Mouse (Mus musculus) liver, adult 2 months (tissue): ENCODE measurements at regions not wholly inside any gene's neighbourhood (a gene's known extent, or its start where the extent isn't known, plus 50 kb on each side); places are given as distances from the start of the nearest gene placed in this dataset.

ENCODE experiments used
- DNase-seq: peaks from one replicate; pipeline ENCODE4 v3.0.0-alpha.2; 2011; ENCODE audit warnings: low read depth, low spot score; ENCODE audit errors: extremely low read depth
- H3K27ac ChIP-seq: fragments of 200-500 bp; replicated peaks from 2 replicates; pipeline ENCODE4 v1.5.1; 2012; ENCODE audit warnings: low read depth, mild to moderate bottlenecking, control low read depth, inconsistent platforms, low read length; ENCODE audit not compliant: insufficient read depth
- H3K27me3 ChIP-seq: fragments of 200-500 bp; 2 replicates; pipeline ENCODE4 v1.6.1; 2012; ENCODE audit warnings: mild to moderate bottlenecking, moderate library complexity, low read length, inconsistent platforms; ENCODE audit not compliant: control insufficient read depth, insufficient read depth
- H3K36me3 ChIP-seq: fragments of 200-500 bp; 2 replicates; pipeline ENCODE4 v1.6.1; 2012; ENCODE audit warnings: low read length, inconsistent platforms; ENCODE audit not compliant: control insufficient read depth, insufficient read depth
- H3K4me1 ChIP-seq: fragments of 200-500 bp; 2 replicates; pipeline ENCODE4 v1.6.1; 2011; ENCODE audit warnings: low read length; ENCODE audit not compliant: control insufficient read depth, insufficient read depth
- H3K4me3 ChIP-seq: fragments of 200-500 bp; 2 replicates; pipeline ENCODE4 v1.5.1; 2011; ENCODE audit warnings: low read depth, mild to moderate bottlenecking, control low read depth, low read length, moderate library complexity; ENCODE audit not compliant: insufficient read depth
- H3K79me2 ChIP-seq: fragments of 200-500 bp; 2 replicates; pipeline ENCODE4 v1.6.1; 2012; ENCODE audit warnings: inconsistent platforms, mild to moderate bottlenecking, low read length, moderate library complexity; ENCODE audit not compliant: control insufficient read depth, insufficient read depth
- H3K9ac ChIP-seq: fragments of 200-500 bp; 2 replicates; pipeline ENCODE4 v1.6.1; 2012; ENCODE audit warnings: low read depth, mild to moderate bottlenecking, control low read depth, inconsistent platforms, low read length
- CTCF ChIP-seq: fragments of 200-500 bp; IDR thresholded peaks from 2 replicates; pipeline ENCODE4 v1.5.1; 2011; ENCODE audit warnings: low read depth, low read length, control low read depth
- POLR2A ChIP-seq: fragments of 200-500 bp; IDR thresholded peaks from 2 replicates; pipeline ENCODE4 v1.6.1; 2011; ENCODE audit warnings: low read length, control low read depth; ENCODE audit not compliant: insufficient read depth; ENCODE audit errors: extremely low read depth
- WGBS: fragments of 180-500 bp; shearing (Covaris S2); methylation state at CpG from one replicate; pipeline ENCODE4 v1.1.7; 2018; 5-methylcytosine and 5-hydroxymethylcytosine counted together

- no peak overlapping the region for H3K27ac ChIP-seq
- DNase-seq = peak; percentile 14
- WGBS = 97% methylated on average over 2 of the region's 2 CpGs
- H3K4me3 ChIP-seq = no peak overlapping the region
- no peaks in the 10 kb centered on the region for H3K36me3 ChIP-seq
- H3K79me2 ChIP-seq = no peaks in the 10 kb centered on the region
- TF ChIP-seq POLR2A (no peak), CTCF (no peak)
- H3K4me1 ChIP-seq = no peaks in the 10 kb centered on the region
- no peaks in the 10 kb centered on the region for H3K27me3 ChIP-seq
- H3K9ac ChIP-seq = no peak overlapping the region
These were observed 280.3 kb upstream of the Nr2f2 start for GRCm38 (mm10) chr7:70646801-70647200.

- 85% methylated on average over 9 of the region's 9 CpGs for WGBS
- no peaks in the 10 kb centered on the region for H3K36me3 ChIP-seq
- DNase-seq = no peak
- no peak overlapping the region for H3K4me3 ChIP-seq
- no peak overlapping the region for H3K27ac ChIP-seq
- no peaks in the 10 kb centered on the region for H3K79me2 ChIP-seq
- H3K4me1 ChIP-seq = no peaks in the 10 kb centered on the region
- no peak for TF ChIP-seq CTCF
- TF ChIP-seq POLR2A = no peak
- H3K27me3 ChIP-seq = no peaks in the 10 kb centered on the region
- no peak overlapping the region for H3K9ac ChIP-seq
These were observed 277.3 kb upstream of the Nr2f2 start for GRCm38 (mm10) chr7:70643694-70644301.

GRCm38 (mm10) chr7:70643055-70643454 is 276.5 kb upstream of the Nr2f2 start:
- no peak overlapping the region for H3K9ac ChIP-seq
- no peak overlapping the region for H3K27ac ChIP-seq
- no peak for DNase-seq
- no peaks in the 10 kb centered on the region for H3K4me1 ChIP-seq
- no peak for TF ChIP-seq POLR2A
- TF ChIP-seq CTCF = no peak
- no peak overlapping the region for H3K4me3 ChIP-seq
- WGBS = 97% methylated on average over 1 of the region's 1 CpGs
- no peaks in the 10 kb centered on the region for H3K36me3 ChIP-seq
- no peaks in the 10 kb centered on the region for H3K27me3 ChIP-seq
- no peaks in the 10 kb centered on the region for H3K79me2 ChIP-seq

- no peaks in the 10 kb centered on the region for H3K27me3 ChIP-seq
- H3K4me1 ChIP-seq = no peaks in the 10 kb centered on the region
- no peak overlapping the region for H3K9ac ChIP-seq
- H3K36me3 ChIP-seq = no peaks in the 10 kb centered on the region
- TF ChIP-seq CTCF (no peak), POLR2A (no peak)
- no peak overlapping the region for H3K4me3 ChIP-seq
- no peaks in the 10 kb centered on the region for H3K79me2 ChIP-seq
- DNase-seq = no peak
- 88% methylated on average over 11 of the region's 11 CpGs for WGBS
- no peak overlapping the region for H3K27ac ChIP-seq
These were observed 274.7 kb upstream of the Nr2f2 start for GRCm38 (mm10) chr7:70641217-70641616.

- H3K79me2 ChIP-seq = no peaks in the 10 kb centered on the region
- H3K27ac ChIP-seq = no peak overlapping the region
- 90% methylated on average over 11 of the region's 11 CpGs for WGBS
- TF ChIP-seq CTCF = no peak
- TF ChIP-seq POLR2A = no peak
- DNase-seq = no peak
- no peaks in the 10 kb centered on the region for H3K27me3 ChIP-seq
- no peaks in the 10 kb centered on the region for H3K4me1 ChIP-seq
- H3K9ac ChIP-seq = no peak overlapping the region
- H3K36me3 ChIP-seq = no peaks in the 10 kb centered on the region
- H3K4me3 ChIP-seq = no peak overlapping the region
These were observed 274.0 kb upstream of the Nr2f2 start for GRCm38 (mm10) chr7:70640574-70640973.

GRCm38 (mm10) chr7:70638161-70638560 is 271.6 kb upstream of the Nr2f2 start:
- Histone ChIP-seq H3K79me2 (no peaks in the 10 kb centered on the region), H3K27me3 (no peaks in the 10 kb centered on the region), H3K4me3 (no peak overlapping the region), H3K36me3 (no peaks in the 10 kb centered on the region), H3K4me1 (no peaks in the 10 kb centered on the region), H3K9ac (no peak overlapping the region), H3K27ac (no peak overlapping the region)
- DNase-seq = no peak
- 83% methylated on average over 2 of the region's 2 CpGs for WGBS
- TF ChIP-seq POLR2A (no peak), CTCF (no peak)
